27 mouse cellular contexts compared by ENCODE assay signal in genomic region chr13:5211659-5212058, GRCm38 (mm10).
"Had no signal": no experiment of that assay in that cellular context is flagged by ENCODE, and none has a peak within 500 bp of the region (broad histone marks: within the 10 kb centered on the region; RNA-seq: fewer than 3 reads in every experiment).

No protein-coding gene starts in this region.

- ATAC-seq: hindbrain, postnatal 0 days; intestine, embryonic 16.5 days had no signal

- H3K27ac ChIP-seq: gastrocnemius, adult 2 months; heart, embryonic 10.5 days; hindbrain, embryonic 10.5 days; hindbrain, embryonic 12.5 days; hindbrain, embryonic 15.5 days; hindbrain, postnatal 0 days; kidney, embryonic 15.5 days; kidney, postnatal 0 days; liver, embryonic 13.5 days; liver, embryonic 15.5 days had no signal

- H3K9me3 ChIP-seq: heart, embryonic 10.5 days; heart, embryonic 12.5 days; hindbrain, embryonic 10.5 days; hindbrain, embryonic 12.5 days; hindbrain, embryonic 15.5 days; kidney, embryonic 15.5 days; liver, embryonic 13.5 days; liver, embryonic 15.5 days had no signal

- DNase-seq: gastrocnemius, adult 2 months; gastrocnemius, postnatal 10 days; gastrocnemius, postnatal 25 days; heart, adult 18-20 months; heart, postnatal 10 days; heart, postnatal 4 days; kidney, adult 11 months; kidney, adult 2 months; kidney, adult 9 months; kidney, postnatal 14 days; kidney, postnatal 36 days; layer of hippocampus, adult 9-11 months; layer of hippocampus, postnatal 36 days; left cerebral cortex, postnatal 4 days; liver; liver, embryonic 13.5 days had no signal

- H3K36me3 ChIP-seq: heart, embryonic 10.5 days; heart, embryonic 12.5 days; hindbrain, embryonic 10.5 days; hindbrain, embryonic 12.5 days; hindbrain, embryonic 15.5 days; kidney, embryonic 15.5 days; liver, embryonic 13.5 days; liver, embryonic 15.5 days had no signal

- H3K9ac ChIP-seq: heart, embryonic 12.5 days; hindbrain, embryonic 12.5 days; hindbrain, embryonic 15.5 days; kidney, embryonic 15.5 days; liver, embryonic 13.5 days; liver, embryonic 15.5 days had no signal

- H3K4me3 ChIP-seq: gastrocnemius, adult 2 months; heart, embryonic 10.5 days; heart, embryonic 12.5 days; hindbrain, embryonic 10.5 days; hindbrain, embryonic 12.5 days; hindbrain, embryonic 15.5 days; kidney, embryonic 15.5 days; liver, embryonic 13.5 days; liver, embryonic 15.5 days had no signal

- H3K4me2 ChIP-seq: heart, embryonic 12.5 days; hindbrain, embryonic 12.5 days; hindbrain, embryonic 15.5 days; kidney, embryonic 15.5 days; liver, embryonic 11.5 days; liver, embryonic 13.5 days; liver, embryonic 15.5 days had no signal

- H3K27me3 ChIP-seq: heart, embryonic 12.5 days; hindbrain, embryonic 12.5 days; hindbrain, embryonic 15.5 days; kidney, embryonic 15.5 days; liver, embryonic 13.5 days; liver, embryonic 15.5 days had no signal

- H3K4me1 ChIP-seq: heart, embryonic 10.5 days; heart, embryonic 12.5 days; hindbrain, embryonic 10.5 days; hindbrain, embryonic 12.5 days; hindbrain, embryonic 15.5 days; kidney, embryonic 15.5 days; liver, embryonic 13.5 days; liver, embryonic 15.5 days had no signal
